Mouse (Mus musculus): ENCODE results near the gene Mab21l3.

DNA sequence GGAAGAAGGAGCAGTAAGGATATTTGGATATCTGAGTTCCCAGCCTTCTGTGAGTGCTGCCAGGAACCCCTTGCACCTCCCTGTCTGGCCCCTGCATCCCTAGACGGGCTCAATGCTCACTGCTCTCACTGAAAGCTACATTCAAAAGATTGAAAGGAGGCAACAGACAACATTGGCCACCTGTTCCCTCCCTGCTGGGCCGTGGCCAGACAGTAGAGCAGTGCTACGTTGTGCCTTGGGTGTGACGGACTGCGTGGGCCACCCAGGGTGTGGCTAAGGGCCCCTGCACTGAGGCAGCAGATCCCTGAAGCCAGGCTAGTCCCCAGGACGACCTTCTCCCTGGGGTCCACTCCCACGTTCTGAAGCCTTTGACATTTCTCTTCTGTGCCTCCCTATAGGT lies 52.5 kb downstream of the Mab21l3 start:
- TF ChIP-seq CTCF (IDR thresholded peaks at IDR 0.05; ENCODE audit: borderline replicate concordance, insufficient read depth, low read depth, low read length) = no peak
- no peak for TF ChIP-seq POLR2A (IDR thresholded peaks at IDR 0.05; ENCODE audit: borderline replicate concordance, insufficient read depth, low read length)
